Mouse (Mus musculus): Measurements from ENCODE around the gene Cacng7. TPM values are rescaled to one million over a fixed set of nuclear protein-coding genes. Genes with fewer than 3 reads are reported as not detected.
A peak's percentile ranks its signal among the peaks of the same experiment; 100 is the strongest.

Cacng7 gene
- polyA plus RNA-seq, 1 experiment from 2014 or later, result 3.7 TPM

DNA sequence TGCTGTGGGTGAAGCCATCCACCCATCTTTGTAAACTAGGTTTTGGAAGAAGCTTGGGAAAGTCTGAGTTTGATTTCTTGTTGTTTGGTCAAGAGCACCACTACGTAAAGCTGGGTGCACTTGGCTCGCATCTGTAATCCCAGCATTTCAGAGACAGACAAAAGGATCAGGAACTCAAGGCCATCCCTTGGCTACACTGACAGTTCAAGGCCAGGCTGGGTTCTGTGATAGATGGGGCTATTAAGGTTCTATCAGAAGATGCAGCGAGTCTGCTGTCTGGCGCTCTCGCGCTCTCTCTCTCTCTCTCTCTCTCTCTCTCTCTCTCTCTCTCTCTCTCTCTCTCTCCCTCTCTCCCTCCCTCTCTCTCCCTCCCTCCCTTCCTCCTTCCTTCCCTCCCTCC is 22.1 kb downstream of the Cacng7 start:
- Histone ChIP-seq H3K4me2 (replicated peaks) (no peak overlapping the region), H3K36me3 (peaks cover 59% of the 10 kb centered on the region), H3K9ac (no peak overlapping the region), H3K4me3 (no peak overlapping the region), H3K9me3 (replicated peaks) (no peaks in the 10 kb centered on the region), H3K27ac (no peak overlapping the region), H3K27me3 (no peaks in the 10 kb centered on the region), H3K4me1 (no peaks in the 10 kb centered on the region)
- WGBS, result 90% methylated on average over 6 of the region's 6 CpGs
- ATAC-seq (ENCODE audit: low FRiP score), result no peak

DNA sequence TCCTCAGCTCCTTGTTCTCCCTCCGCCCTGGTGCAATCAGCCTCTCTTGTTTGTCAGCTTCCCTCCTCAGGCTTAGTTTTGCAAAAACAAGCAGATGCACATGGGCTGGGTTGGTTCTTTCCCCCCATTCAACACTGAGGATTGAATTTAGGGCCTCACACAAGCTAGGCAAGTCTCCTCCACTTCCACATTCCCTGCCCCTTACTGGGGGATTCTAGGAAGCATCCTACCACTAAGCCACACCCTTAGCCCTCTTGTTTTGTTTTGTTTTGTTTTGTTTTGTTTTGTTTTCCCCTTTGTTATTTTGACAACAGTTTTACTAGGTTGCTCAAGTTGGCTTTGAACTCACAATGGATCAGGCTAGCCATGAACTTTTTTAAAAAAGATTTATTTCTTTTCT is 27.9 kb downstream of the Cacng7 start:
- no peaks in the 10 kb centered on the region for H3K9me3 ChIP-seq (replicated peaks)
- WGBS, result 89% methylated on average over 1 of the region's 1 CpGs
- ATAC-seq (ENCODE audit: low FRiP score), result no peak
- peaks cover 53% of the 10 kb centered on the region for H3K36me3 ChIP-seq
- H3K27ac ChIP-seq, result no peak overlapping the region
- no peaks in the 10 kb centered on the region for H3K4me1 ChIP-seq
- H3K27me3 ChIP-seq, result peaks cover 8% of the 10 kb centered on the region
- H3K4me2 ChIP-seq (replicated peaks), result no peak overlapping the region
- H3K9ac ChIP-seq, result no peak overlapping the region
- H3K4me3 ChIP-seq, result no peak overlapping the region

DNA sequence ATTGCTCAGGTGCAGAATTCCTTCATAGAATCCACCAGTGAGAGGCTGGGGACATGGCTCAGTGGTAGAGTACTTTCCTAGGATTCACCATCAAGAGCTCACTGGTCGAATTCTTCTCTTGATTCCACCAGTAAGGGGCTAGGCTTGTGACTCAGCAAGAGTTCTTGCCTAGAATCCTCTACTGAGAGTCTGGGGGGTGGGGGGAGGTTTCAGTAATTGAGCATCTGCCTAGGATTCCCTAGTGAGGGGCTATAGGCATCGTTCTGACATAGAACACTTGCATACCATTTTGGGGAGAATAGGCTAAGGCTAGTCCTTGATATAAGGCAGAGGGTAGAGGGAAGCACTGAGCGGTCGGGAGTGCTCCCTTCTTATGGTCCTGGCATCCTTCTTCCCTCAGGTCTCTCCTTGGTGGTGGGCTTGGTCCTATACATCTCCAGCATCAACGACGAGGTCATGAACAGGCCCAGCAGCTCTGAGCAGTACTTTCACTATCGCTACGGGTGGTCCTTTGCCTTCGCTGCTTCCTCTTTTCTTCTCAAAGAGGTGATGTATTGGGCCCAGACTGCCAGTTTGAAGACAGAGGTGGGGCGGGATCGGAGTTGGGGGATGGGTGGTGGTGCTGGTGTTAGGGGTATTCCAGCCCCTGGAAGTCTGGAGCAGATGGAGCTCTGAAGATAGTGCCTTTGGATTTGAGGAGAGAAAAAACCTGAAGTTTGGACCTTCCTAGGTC is 33.0 kb downstream of the Cacng7 start:
- 39% methylated on average over 11 of the region's 11 CpGs for WGBS
- no peak overlapping the region for H3K4me2 ChIP-seq (replicated peaks)
- H3K4me1 ChIP-seq, result peaks cover 6% of the 10 kb centered on the region
- no peak overlapping the region for H3K4me3 ChIP-seq
- H3K9me3 ChIP-seq (replicated peaks), result no peaks in the 10 kb centered on the region
- no peak overlapping the region for H3K27ac ChIP-seq
- no peak overlapping the region for H3K9ac ChIP-seq
- peaks cover 31% of the 10 kb centered on the region for H3K36me3 ChIP-seq
- no peak for ATAC-seq (ENCODE audit: low FRiP score)
- H3K27me3 ChIP-seq, result peaks cover 29% of the 10 kb centered on the region

DNA sequence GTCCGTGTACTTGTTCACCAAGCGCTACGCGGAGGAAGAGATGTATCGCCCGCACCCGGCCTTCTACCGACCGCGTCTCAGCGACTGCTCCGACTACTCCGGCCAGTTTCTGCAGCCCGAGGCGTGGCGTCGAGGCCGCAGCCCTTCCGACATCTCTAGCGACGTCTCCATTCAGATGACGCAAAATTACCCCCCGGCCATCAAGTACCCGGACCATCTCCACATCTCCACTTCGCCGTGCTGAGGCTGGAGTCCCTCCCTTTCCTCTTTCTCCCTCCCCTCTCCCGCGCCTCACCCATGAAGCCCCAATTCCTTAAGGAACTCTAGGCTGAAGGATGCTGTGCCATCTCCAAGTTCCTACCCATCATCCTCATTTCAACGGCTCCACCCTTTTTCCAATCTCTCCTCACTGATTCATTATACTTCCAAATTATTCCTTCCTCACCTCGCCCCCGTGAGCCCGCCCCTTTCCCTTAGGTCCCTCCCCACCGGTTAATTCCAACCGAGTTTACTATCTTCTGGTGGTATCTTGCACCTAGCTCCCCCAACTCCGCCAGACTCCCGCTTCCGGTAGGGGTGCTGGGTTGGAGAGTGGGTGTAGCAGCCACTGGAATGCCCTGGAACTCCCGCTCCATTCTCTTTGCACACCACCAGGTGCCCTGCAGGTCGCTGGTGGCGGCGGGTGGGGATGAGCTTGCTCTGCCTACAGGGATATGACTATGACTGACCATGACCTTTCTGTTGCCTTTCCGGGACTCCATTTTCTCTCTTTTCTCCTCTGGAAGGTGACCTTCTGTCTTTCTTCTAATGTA is 34.2 kb downstream of the Cacng7 start:
- H3K4me2 ChIP-seq (replicated peaks), result peak overlapping the region; percentile 14; the same call in 1 of the 2 replicates
- peaks cover 29% of the 10 kb centered on the region for H3K27me3 ChIP-seq
- no peak overlapping the region for H3K9ac ChIP-seq
- no peaks in the 10 kb centered on the region for H3K9me3 ChIP-seq (replicated peaks)
- H3K27ac ChIP-seq, result no peak overlapping the region
- H3K4me1 ChIP-seq, result peaks cover 6% of the 10 kb centered on the region
- WGBS, result 14% methylated on average over 42 of the region's 42 CpGs
- no peak overlapping the region for H3K4me3 ChIP-seq
- ATAC-seq (ENCODE audit: low FRiP score), result peak; percentile 35; the same call in 1 of the 2 replicates
- H3K36me3 ChIP-seq, result peaks cover 26% of the 10 kb centered on the region

DNA sequence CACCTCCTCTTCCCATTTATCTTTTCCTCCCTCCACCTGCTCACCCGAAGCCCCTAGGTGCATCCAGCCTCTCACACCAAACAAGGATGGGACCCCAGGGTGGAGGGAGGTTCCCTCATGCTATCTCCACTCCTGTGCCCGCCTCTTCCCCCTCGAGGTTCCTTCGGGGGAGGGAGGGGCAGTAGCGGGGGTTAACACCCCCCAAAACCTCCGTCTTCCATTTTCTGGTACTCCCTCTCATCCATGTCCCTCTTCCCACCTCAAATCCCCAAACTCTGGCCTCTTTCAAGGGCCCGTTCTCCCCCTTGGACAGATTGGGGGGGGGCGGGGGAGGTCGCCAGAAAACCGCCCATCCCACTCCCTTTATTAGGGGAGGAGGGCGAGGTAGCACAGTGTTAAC is 34.8 kb downstream of the Cacng7 start:
- Histone ChIP-seq H3K9me3 (replicated peaks) (no peaks in the 10 kb centered on the region), H3K4me3 (no peak overlapping the region), H3K36me3 (peaks cover 23% of the 10 kb centered on the region), H3K27ac (no peak overlapping the region), H3K4me1 (peaks cover 6% of the 10 kb centered on the region), H3K9ac (0 out of 2 replicates have a peak overlapping the region, but pooled peaks have one; percentile 6), H3K4me2 (replicated peaks) (peak overlapping the region; percentile 14), H3K27me3 (peaks cover 29% of the 10 kb centered on the region)
- WGBS, result 11% methylated on average over 11 of the region's 11 CpGs
- peak; percentile 34; the same call in 1 of the 2 replicates for ATAC-seq (ENCODE audit: low FRiP score)

DNA sequence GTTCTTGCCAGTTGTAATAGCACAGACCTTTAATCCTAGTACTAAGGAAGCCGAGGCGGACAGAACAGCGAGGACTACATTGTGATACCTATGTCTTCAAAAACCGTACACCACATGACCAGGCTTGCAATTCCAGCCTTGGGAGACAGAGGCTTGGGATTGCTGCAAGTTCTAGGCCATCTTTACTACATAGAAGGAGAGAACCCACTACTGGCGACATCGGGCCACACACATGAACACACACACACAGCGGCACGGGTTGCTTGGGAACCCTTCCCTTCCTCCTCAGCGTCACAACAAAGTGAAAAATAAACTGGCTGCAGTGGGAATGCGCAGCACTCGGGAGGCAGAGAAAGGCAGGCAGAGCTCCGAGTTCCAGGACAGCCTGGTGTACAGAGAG is 35.6 kb downstream of the Cacng7 start:
- H3K9me3 ChIP-seq (replicated peaks), result no peaks in the 10 kb centered on the region
- peaks cover 6% of the 10 kb centered on the region for H3K4me1 ChIP-seq
- WGBS, result 30% methylated on average over 12 of the region's 12 CpGs
- peaks cover 29% of the 10 kb centered on the region for H3K27me3 ChIP-seq
- peaks cover 23% of the 10 kb centered on the region for H3K36me3 ChIP-seq
- peak; percentile 38; the same call in 1 of the 2 replicates for ATAC-seq (ENCODE audit: low FRiP score)
- no peak overlapping the region for H3K27ac ChIP-seq
- H3K4me2 ChIP-seq (replicated peaks), result no peak overlapping the region
- no peak overlapping the region for H3K9ac ChIP-seq
- H3K4me3 ChIP-seq, result no peak overlapping the region

DNA sequence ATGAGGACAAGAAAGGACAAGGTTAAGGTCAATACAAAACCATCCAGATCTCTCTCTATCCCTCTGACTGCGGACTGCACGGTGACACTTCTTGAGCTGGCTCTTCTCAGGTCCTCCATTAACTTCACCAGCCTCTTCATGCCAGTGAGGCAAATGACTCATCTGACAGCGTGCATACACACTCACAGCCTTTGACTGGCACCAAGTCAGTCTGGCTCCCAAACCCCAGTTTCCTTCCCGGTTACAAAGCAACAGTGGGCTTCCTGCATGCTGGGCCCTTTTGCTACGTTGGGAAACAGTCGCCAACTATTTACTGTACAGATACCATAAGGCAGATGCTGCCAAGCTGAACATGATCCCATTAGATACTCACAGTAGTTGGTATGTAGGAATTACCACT is 36.4 kb downstream of the Cacng7 start:
- ATAC-seq (ENCODE audit: low FRiP score), result no peak
- no peak overlapping the region for H3K27ac ChIP-seq
- no peak overlapping the region for H3K4me3 ChIP-seq
- H3K27me3 ChIP-seq, result peaks cover 29% of the 10 kb centered on the region
- no peak overlapping the region for H3K9ac ChIP-seq
- H3K4me2 ChIP-seq (replicated peaks), result no peak overlapping the region
- WGBS, result 80% methylated on average over 6 of the region's 6 CpGs
- peaks cover 6% of the 10 kb centered on the region for H3K4me1 ChIP-seq
- H3K36me3 ChIP-seq, result peaks cover 21% of the 10 kb centered on the region
- no peaks in the 10 kb centered on the region for H3K9me3 ChIP-seq (replicated peaks)

DNA sequence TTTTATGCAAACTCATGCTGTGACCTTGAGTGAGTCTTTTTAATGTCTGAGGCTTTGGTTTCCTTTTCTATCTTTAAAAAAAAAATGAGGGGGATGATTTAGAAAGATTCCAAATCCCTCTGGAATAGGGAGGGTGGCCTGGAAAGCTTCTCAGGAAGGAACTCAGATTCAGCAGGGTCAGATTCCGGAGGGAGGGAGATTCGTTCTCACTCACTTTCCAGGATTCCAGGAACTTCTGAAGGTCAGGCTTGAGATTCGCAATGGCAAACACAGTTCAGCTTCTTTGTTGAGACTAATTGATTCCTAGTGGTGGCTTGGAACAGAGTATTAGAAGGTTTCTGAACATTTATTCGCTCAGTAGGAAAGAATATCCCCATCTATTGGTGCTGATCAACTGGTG is 37.7 kb downstream of the Cacng7 start:
- Histone ChIP-seq H3K27me3 (peaks cover 24% of the 10 kb centered on the region), H3K4me1 (peaks cover 6% of the 10 kb centered on the region), H3K4me3 (no peak overlapping the region), H3K9me3 (replicated peaks) (no peaks in the 10 kb centered on the region), H3K27ac (no peak overlapping the region), H3K36me3 (peaks cover 10% of the 10 kb centered on the region), H3K4me2 (replicated peaks) (no peak overlapping the region), H3K9ac (no peak overlapping the region)
- 59% methylated on average over 4 of the region's 4 CpGs for WGBS
- ATAC-seq (ENCODE audit: low FRiP score), result no peak

DNA sequence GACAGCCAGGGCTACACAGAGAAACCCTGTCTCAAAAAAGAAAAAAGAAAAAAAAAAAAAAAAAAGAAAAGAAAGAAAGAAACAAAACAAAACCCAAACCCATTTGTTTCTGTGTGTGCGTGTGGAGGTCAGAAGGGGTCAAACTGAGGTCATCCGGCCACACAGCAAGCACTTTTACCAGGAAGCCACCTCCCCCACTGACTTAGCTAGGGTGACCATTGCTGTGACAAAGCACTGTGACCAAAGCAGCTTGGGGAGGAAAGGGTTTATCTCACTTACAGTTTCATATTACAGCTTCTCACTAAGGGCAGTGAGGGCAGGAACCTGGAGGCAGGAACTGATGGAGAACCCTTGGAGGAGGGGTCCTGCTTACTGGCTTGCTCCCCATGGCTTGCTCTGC is 39.6 kb downstream of the Cacng7 start:
- 50% methylated on average over 2 of the region's 2 CpGs for WGBS

DNA sequence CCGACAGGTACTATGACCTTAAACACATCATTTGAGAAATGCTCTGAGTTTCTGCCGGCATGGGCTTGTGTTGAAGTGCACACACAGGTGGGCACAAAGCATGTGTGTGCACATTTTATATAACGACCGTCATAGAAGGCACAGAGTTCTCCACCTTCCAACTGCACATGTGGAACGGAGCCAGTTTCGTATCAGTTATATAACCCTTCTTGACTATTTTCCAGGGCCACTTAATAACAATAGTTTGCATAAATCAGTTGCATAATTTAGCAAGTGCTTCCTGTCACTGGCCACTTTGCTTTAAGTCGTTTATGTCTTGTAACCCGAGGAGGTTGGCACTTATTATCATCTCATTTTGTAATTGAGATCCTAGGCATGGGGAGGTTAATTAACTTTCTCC is 41.0 kb downstream of the Cacng7 start:
- WGBS, result 89% methylated on average over 8 of the region's 8 CpGs
- Histone ChIP-seq H3K9ac (no peak overlapping the region), H3K4me1 (no peaks in the 10 kb centered on the region), H3K4me2 (replicated peaks) (no peak overlapping the region), H3K27ac (no peak overlapping the region), H3K27me3 (no peaks in the 10 kb centered on the region), H3K9me3 (replicated peaks) (no peaks in the 10 kb centered on the region), H3K36me3 (no peaks in the 10 kb centered on the region), H3K4me3 (no peak overlapping the region)
- ATAC-seq (ENCODE audit: low FRiP score), result no peak

More for the DNA sequence above, 39.6 kb downstream of the Cacng7 start:
- Histone ChIP-seq H3K27ac (no peak overlapping the region), H3K27me3 (peaks cover 7% of the 10 kb centered on the region; the same call in 1 of the 2 replicates), H3K9ac (no peak overlapping the region), H3K4me1 (peaks cover 6% of the 10 kb centered on the region), H3K4me2 (replicated peaks) (no peak overlapping the region), H3K9me3 (replicated peaks) (no peaks in the 10 kb centered on the region), H3K4me3 (no peak overlapping the region), H3K36me3 (no peaks in the 10 kb centered on the region)
- no peak for ATAC-seq (ENCODE audit: low FRiP score)

DNA sequence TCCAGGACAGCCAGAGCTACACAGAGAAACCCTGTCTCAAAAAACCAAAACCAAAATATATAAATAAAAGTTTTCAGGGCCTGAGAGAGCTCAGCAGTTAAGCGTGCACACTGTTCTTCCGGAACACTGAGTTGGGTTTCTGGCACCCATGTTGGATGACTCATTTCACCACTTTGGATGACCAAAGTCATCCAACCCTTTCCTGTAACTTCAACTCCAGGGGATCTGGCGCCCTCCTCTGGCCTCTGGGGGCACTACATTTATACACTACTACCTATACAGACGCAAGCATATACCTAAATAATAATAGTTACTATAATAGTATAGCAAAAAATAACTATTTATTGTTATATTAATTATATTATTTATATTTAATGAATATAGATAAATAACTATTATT is 44.1 kb downstream of the Cacng7 start:
- no peaks in the 10 kb centered on the region for H3K36me3 ChIP-seq
- H3K4me2 ChIP-seq (replicated peaks), result no peak overlapping the region
- no peak overlapping the region for H3K27ac ChIP-seq
- H3K4me3 ChIP-seq, result no peak overlapping the region
- H3K9ac ChIP-seq, result no peak overlapping the region
- no peaks in the 10 kb centered on the region for H3K27me3 ChIP-seq
- H3K9me3 ChIP-seq (replicated peaks), result no peaks in the 10 kb centered on the region
- 47% methylated on average over 4 of the region's 4 CpGs for WGBS
- no peaks in the 10 kb centered on the region for H3K4me1 ChIP-seq
- ATAC-seq (ENCODE audit: low FRiP score), result no peak

DNA sequence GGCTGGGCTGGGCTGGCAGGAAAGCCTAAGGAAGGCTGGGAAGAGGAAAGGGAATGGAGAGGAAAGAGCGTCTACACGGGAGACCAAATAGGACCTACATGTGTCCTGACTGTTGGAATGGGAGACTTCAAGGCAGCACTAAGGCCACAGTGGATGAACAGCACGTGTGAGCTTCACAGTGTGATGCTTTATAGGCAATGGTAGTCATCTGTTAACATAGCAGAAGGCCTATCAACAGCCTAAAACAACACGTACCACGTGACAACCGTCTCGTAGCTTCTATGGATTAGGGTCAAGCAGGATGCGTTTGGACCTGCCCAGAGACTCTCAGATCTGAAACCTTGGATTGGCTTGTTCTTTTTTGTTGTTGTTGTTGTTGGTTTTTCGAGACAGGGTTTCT is 49.4 kb downstream of the Cacng7 start:
- Histone ChIP-seq H3K9me3 (replicated peaks) (no peaks in the 10 kb centered on the region), H3K27ac (no peak overlapping the region), H3K27me3 (no peaks in the 10 kb centered on the region), H3K9ac (no peak overlapping the region), H3K4me2 (replicated peaks) (no peak overlapping the region), H3K36me3 (no peaks in the 10 kb centered on the region), H3K4me1 (no peaks in the 10 kb centered on the region), H3K4me3 (no peak overlapping the region)
- 85% methylated on average over 9 of the region's 9 CpGs for WGBS
- no peak for ATAC-seq (ENCODE audit: low FRiP score)

Measured in hindbrain, embryonic 12.5 days (tissue).